Mouse (Mus musculus) megakaryocyte-erythroid progenitor cell, adult 5-6 weeks (primary cell): Measurements from ENCODE around the gene Sox15. TPM values are rescaled to one million over a fixed set of nuclear protein-coding genes. Genes with fewer than 3 reads are reported as not detected.

Experiments
- ATAC-seq: replicated peaks from 2 replicates; pipeline ENCODE4 v1.8.0; 2016; ENCODE audit warnings: mild to moderate bottlenecking, inconsistent platforms; ENCODE audit not compliant: severe bottlenecking, poor library complexity, low FRiP score, low TSS enrichment
- total RNA-seq, 2 experiments: library from RNA; stranded (forward) in 1 of 2; stranded (reverse) in 1 of 2; fragments of 200-1000, 215-1000 nt in 1 of 2; fragments of >200 nt in 1 of 2; fragmentation: Nextera tagmentation in 1 of 2; gene quantifications; 2 replicates each; pipeline ENCODE4 v1.2.3; 2014 to 2017

The Sox15 gene
- total RNA-seq, 2 experiments from 2014 or later, result not detected

DNA sequence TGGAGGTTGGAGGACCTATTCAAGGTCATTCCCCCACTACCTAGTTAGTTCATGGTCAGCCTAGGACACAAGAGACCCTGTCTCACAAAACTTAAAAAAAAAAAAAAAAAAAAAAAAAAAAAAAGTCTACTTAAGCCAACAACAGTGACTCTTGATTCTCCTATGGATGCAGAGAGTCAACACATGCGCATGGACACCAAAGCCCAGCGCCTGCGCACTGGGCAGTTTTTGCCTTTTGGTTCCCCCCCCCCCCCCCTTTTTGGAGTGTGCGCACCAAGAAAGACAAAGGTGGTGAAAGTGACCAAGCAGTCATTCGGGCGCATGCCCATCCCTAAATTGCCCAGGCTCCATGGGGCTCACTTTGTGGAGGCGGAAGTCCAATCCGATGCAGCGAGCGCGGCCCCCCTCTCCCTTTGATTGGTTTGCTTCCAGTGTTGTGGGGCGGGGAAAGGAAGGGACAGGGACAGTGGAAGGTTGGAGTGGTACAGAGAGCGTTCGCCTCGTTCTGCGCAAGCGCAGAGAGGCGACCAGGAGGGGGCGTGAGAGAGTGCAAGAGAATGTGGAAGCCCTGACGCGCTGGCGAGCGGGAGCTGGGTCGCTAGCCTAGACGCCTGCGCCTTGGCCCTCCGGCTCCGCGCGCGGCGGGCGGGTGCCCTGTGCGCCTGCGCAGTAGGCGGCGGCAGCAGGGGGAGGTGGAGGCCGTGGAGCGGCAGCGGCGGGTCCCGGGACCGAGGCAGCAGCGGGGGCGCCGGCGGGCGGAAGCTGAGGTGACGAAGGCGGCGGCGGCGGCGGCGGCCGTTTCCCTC is 22.6 kb upstream of the Sox15 start, which contains the start of gene Fxr2:
Gene Fxr2, plus strand, starts transcription at position 707 of the 806 bp plus-strand sequence.
- peak; percentile 97 for ATAC-seq

DNA sequence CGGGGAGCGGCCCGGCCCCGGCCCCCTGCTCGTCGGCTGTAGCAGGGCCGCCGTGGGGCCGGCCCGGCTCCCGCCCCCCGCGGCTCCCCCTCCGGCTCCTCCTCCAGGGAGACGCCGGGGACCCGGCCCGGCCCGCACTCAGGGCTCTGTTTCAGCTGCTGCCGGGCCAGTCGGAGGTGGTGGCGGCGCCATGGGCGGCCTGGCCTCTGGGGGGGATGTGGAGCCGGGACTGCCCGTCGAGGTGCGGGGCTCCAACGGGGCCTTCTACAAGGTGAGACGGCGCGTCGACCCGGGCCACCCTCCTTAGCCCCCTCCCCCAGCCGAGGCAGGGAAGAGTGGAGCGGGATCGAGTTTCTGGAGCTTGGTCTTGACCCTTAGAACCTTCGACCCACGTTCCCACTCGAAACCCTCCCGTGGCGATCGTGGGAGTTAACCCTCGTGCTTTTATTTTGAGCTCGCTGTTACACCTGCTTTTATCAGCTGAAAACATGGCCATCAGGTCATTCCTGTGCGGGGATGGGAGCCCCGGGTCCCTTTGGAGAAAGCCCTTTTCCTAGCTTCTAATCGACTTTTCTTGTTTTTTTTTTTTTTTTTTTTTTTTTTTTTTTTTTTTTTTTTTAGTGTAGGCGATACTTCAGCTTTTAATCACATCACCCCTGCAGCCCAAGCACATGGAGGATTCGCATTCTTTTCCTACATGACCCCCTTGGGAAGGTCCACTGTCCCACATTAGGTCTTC is 21.8 kb upstream of the Sox15 start:
- ATAC-seq, result peak; percentile 16; the same call in 1 of the 2 replicates

GRCm38 (mm10) chr11:69635471-69635870 is 19.6 kb upstream of the Sox15 start:
- no peak for ATAC-seq

DNA sequence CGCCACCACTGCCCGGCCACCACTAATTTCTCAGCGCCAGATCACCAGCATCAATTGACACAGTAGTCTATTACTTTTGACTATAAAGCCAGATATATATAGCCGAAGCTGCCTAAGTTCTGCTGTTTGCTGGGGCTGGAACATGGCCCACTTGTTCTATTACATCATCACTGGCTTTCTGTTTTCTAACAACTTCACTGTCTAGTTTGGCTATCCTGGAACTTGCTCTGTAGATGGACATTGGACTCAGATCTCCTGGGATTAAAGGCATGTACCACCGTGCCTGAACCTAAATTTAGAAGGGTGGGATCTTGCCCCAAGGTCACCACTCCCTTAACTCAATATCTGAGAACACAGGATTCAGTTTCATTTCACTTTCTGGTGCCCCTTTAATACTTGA is 9.3 kb upstream of the Sox15 start:
- ATAC-seq, result no peak

DNA sequence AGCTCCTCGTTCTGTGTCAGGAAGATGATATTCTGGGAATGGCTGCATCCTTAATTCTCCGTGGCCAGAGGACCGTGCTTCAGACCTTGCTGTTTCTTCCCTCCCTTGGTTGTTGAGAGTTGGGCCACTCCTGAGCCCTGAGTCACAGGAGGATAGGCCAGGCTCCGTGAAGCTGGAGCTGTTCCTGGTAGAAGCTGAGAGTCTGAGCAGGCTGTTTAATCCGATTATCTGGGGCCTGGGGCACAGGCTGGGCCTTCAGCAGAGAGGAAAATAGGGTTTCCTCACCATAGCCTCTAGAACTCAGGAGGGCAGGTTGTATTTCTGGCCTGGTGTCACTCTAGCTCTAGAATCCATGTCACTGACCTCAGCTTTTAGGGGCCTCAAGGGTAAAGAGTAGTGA is 1.7 kb upstream of the Sox15 start:
- ATAC-seq, result no peak

DNA sequence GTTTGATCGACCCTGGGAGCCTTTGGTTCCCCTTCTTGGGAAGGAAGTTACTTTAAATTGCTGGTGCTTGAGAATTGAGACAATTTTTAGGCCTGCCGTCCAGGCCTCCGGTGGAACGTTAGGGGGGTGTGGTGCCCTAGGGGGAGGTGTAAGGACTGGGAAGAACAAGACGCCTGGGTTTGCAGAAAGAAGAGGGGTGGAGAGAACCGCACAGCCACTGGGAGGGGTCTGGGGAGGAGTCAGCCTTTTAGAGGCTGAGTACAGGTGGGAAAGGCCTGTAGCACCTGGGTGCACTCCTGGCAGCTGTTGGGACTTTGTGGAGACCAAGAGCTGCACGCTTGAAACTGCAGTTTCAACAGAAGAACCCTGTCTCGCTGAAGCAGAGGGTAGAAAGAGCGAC is 354 bp upstream of the Sox15 start:
- no peak for ATAC-seq

GRCm38 (mm10) chr11:69656065-69656455 is 946 bp downstream of the Sox15 start:
- no peak for ATAC-seq

- 0 out of 2 replicates have a peak, but pooled peaks have one; percentile 30 for ATAC-seq
These were observed 1.7 kb downstream of the Sox15 start for GRCm38 (mm10) chr11:69656617-69657461.

GRCm38 (mm10) chr11:69657462-69657881 is 2.4 kb downstream of the Sox15 start:
- no peak for ATAC-seq

DNA sequence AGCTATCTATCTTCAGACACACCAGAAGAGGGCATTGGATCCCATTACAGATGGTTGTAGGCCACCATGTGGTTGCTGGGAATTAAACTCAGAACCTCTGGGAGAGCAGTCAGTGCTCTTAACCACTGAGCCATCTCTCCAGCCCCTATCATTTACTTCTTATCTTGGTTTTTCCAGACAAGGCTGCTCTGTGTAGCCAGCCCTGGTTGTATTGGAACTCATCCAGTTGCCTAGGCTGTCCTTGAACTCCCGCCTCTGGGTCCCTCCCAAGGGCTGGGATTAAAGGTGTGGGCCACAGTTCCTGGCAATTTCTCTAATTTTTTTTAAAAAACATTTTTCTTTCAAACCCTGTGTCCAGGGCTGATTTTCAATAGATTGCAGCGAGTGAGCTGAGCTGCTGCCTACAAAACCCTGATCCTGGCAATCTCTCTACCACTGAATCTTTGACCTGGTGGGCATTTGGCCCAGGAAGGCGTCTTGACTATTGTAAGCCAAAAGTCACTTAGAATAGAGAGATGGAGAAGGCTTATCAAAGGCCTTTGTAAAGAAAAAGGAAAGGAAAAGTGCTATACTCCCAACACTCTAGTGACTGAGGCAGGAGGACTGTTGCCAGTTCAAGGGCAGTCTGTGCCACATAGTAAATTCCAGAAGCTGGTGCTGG is 6.2 kb downstream of the Sox15 start:
- ATAC-seq, result no peak

GRCm38 (mm10) chr11:69662213-69662966 is 7.3 kb downstream of the Sox15 start, which contains the start of gene Mpdu1:
Gene Mpdu1 (minus strand): TSS chr11:69662642.
- peak; percentile 84 for ATAC-seq

GRCm38 (mm10) chr11:69662967-69663671 is 8.0 kb downstream of the Sox15 start:
- ATAC-seq, result no peak

DNA sequence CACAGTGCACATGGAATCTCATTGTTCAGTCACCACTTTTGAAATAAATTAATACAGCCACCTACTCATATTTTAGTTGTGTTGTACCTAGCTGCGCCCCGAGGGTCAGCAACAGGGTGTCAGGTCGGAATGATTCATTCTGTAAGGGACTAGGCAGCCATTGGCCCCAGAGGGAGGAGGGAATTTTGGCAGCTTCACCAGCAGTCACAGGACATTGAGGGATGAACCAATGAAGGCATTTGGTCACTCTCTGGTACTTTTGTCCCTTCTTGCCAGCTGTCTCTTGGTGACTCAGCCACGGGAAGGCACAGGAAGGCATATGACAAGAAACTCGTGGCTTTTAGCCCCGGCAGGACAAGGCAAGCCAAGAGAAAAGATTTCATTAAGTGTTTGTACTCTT is 8.7 kb downstream of the Sox15 start:
- ATAC-seq, result no peak

- no peak for ATAC-seq
These were observed 9.7 kb downstream of the Sox15 start for GRCm38 (mm10) chr11:69664841-69665240.

GRCm38 (mm10) chr11:69665457-69665960 is 10.4 kb downstream of the Sox15 start:
- ATAC-seq, result no peak

GRCm38 (mm10) chr11:69665961-69666664 is 11.0 kb downstream of the Sox15 start, which contains the start of gene Cd68:
Gene Cd68 (minus strand): TSS chr11:69666153.
- ATAC-seq, result no peak; the same call in 1 of the 2 replicates

DNA sequence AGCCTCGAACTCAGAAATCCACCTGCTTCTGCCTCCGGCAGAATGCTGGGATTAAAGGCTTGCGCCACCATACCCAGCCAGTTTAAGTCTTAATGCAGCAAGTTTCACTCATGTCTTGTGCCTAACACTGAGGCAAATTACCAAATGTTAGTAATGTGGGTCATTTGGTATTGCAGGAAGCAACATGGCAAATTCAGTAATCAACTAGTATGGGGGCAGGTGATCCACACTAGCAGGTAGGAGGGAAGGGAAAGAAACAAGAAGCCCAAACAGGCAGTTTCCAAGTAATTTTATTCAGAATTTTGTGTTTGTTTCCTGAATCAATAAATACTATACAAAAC is 11.5 kb downstream of the Sox15 start:
- ATAC-seq, result no peak
